8 mouse cellular contexts compared by ENCODE assay signal in genomic region chrX:70476792-70477776, GRCm38 (mm10). TPM values are rescaled to one million over a fixed set of nuclear protein-coding genes. Genes with fewer than 3 reads are reported as not detected.
DNase-seq lines count a peak whose midpoint lies in the region; ATAC-seq lines count a peak whose summit lies in the region.

Gene Tmem185a (minus strand): TSS chrX:70477180.

- peak; percentile 87 for DNase-seq in ZHBTc4 (ENCODE audit: low read depth, low spot score)
- peak; percentile 85 for DNase-seq in gastrocnemius, postnatal 10 days
- peak; percentile 88 for DNase-seq in induced T-regulatory cell, adult 2 months (ENCODE audit: low read depth)
- peak; percentile 50 to 61 for DNase-seq in left cerebral cortex, adult 9 months (ENCODE audit: low spot score in 2 of 2)
- DNase-seq in right cerebral cortex, postnatal 14 days = peak; percentile 84
- DNase-seq in urinary bladder, postnatal 36 days (ENCODE audit: low spot score in 2 of 2) = peak; percentile 60 to 75

- ATAC-seq in common myeloid progenitor, adult 5-6 weeks (replicated peaks; ENCODE audit: low read depth, poor library complexity, severe bottlenecking) = peak; percentile 97
- peak; percentile 94 for ATAC-seq in megakaryocyte progenitor cell, adult 5-6 weeks (replicated peaks; ENCODE audit: poor library complexity)

RNA-seq across cellular contexts. Expression of gene Tmem185a, which starts in this region (rescaled TPM):
- total RNA-seq in common myeloid progenitor, adult 5-6 weeks (2017) = 7.9 and 11.6 TPM in 2 replicates
- 10 to 100 TPM; 28.3 to 32.5 TPM for total RNA-seq in gastrocnemius, postnatal 10 days (2021)
- total RNA-seq in megakaryocyte progenitor cell, adult 5-6 weeks (2015) = 35.5 and 43.8 TPM in 2 replicates
- 15.1 and 15.9 TPM in 2 replicates for total RNA-seq in megakaryocyte progenitor cell, adult 5-6 weeks (2017)

Comparison
In these comparisons a context has a peak if more than half of its experiments do, and no peak if none do; other contexts are left out.
1. Peak in every context shown above with its lines: DNase-seq and ATAC-seq.